Mouse (Mus musculus) lung, embryonic 16.5 days (tissue): Measurements from ENCODE around the gene Agbl5. TPM values are rescaled to one million over a fixed set of nuclear protein-coding genes. Genes with fewer than 3 reads are reported as not detected.

Experiments used
- ATAC-seq: fragments of 200-750 bp; cut with Nextera tagmentation; 2 replicates; pipeline ENCODE4 v1.8.0; 2017; ENCODE audit warnings: low read depth, mild to moderate bottlenecking, moderate library complexity
- H3K27ac ChIP-seq: fragments of 300-500 bp; sonication (generic); 2 replicates; pipeline ENCODE4 v1.5.1; 2014; ENCODE audit warnings: mild to moderate bottlenecking, control low read depth, low read length
- H3K27me3 ChIP-seq: fragments of 300-500 bp; sonication (generic); 2 replicates; pipeline ENCODE4 v1.6.1; 2014; ENCODE audit warnings: low read depth, low read length, mixed read lengths; ENCODE audit not compliant: control insufficient read depth, insufficient read depth
- H3K36me3 ChIP-seq: fragments of 300-500 bp; sonication (generic); 2 replicates; pipeline ENCODE4 v1.6.1; 2014; ENCODE audit warnings: low read length; ENCODE audit not compliant: control insufficient read depth, insufficient read depth
- H3K4me1 ChIP-seq: fragments of 300-500 bp; sonication (generic); replicated peaks from 2 replicates; pipeline ENCODE4 v1.6.1; 2014; ENCODE audit warnings: low read length, mixed read lengths; ENCODE audit not compliant: control insufficient read depth, insufficient read depth
- H3K4me2 ChIP-seq: fragments of 300-500 bp; sonication (generic); 2 replicates; pipeline ENCODE4 v1.6.1; 2014; ENCODE audit warnings: low read depth, low read length, control low read depth
- H3K4me3 ChIP-seq: fragments of 300-500 bp; sonication (generic); 2 replicates; pipeline ENCODE4 v1.5.1; 2014; ENCODE audit warnings: mild to moderate bottlenecking, low read length, control low read depth
- H3K9ac ChIP-seq: fragments of 300-500 bp; sonication (generic); 2 replicates; pipeline ENCODE4 v1.6.1; 2014; ENCODE audit warnings: low read length, control low read depth
- H3K9me3 ChIP-seq: fragments of 300-500 bp; sonication (generic); 2 replicates; pipeline ENCODE4 v1.6.1; 2016; ENCODE audit warnings: low read length; ENCODE audit not compliant: control insufficient read depth
- WGBS: fragments of 180-500 bp; shearing (Covaris S2); extraction: QIAGEN DNeasy Blood & Tissue Kit; methylation state at CpG from one replicate; pipeline ENCODE4 v1.1.7; 2014; 5-methylcytosine and 5-hydroxymethylcytosine counted together
- polyA plus RNA-seq: library from polyadenylated mRNA; unstranded; fragments of >200 nt; fragmentation: Nextera tagmentation; extraction: Ambion mirVana; gene quantifications from 2 replicates; pipeline ENCODE4 v1.2.1, GENCODE M21; 2015

Agbl5 gene
- polyA plus RNA-seq, 1 experiment from 2014 or later, result 21.2 TPM

DNA sequence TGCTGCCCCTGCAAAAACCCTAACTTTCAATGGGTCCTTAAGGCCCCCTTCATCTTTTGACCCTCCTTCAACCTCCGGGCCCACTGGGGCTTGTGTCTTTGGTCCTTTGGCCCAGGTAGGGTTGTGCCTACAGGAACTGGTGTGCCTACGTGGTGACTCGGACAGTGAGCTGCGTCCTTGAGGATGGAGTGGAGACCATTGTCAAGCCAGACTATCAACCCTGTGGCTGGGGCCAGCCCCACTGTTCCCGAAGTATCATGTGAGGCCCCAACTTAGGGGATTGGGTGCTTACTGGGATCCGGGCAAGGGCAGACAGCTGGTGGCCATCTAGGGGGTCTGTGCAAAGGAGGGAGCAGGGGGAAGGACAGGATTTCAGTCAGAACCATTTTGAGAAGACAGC, 26.4 kb downstream of the Agbl5 start:
- no peaks in the 10 kb centered on the region for H3K27me3 ChIP-seq
- peaks cover 10% of the 10 kb centered on the region for H3K36me3 ChIP-seq
- H3K9me3 ChIP-seq, result no peaks in the 10 kb centered on the region
- WGBS, result 40% methylated on average over 6 of the region's 6 CpGs
- peak overlapping the region; percentile 81 for H3K9ac ChIP-seq
- peak overlapping the region; percentile 98 for H3K27ac ChIP-seq
- H3K4me2 ChIP-seq, result peak overlapping the region; percentile 84
- ATAC-seq, result no peak
- peak overlapping the region; percentile 67 for H3K4me3 ChIP-seq
- H3K4me1 ChIP-seq, result peaks cover 28% of the 10 kb centered on the region

DNA sequence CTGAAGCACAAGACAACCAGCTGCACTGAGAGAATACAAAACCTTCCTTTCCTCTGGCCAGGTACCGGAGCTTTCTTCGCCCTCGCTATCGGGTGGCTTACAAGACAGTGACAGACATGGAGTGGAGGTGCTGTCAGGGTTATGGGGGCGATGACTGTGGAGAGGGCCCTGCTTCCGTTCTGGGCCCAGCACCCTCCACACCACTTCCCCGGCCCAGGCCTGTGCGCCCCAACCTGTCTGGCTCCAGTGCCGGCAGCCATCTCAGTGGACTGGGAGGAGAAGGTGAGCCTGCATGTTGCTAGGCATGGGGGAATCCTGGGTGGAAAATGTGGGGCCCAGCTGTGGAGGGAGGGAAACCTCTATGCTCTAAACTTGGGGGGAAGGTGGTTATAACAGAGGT, 27.0 kb downstream of the Agbl5 start:
- whole genome bisulfite sequencing, result 35% methylated on average over 9 of the region's 9 CpGs
- H3K9ac ChIP-seq, result peak overlapping the region; percentile 81
- no peaks in the 10 kb centered on the region for H3K9me3 ChIP-seq
- peak overlapping the region; percentile 98 for H3K27ac ChIP-seq
- no peak for ATAC-seq
- peaks cover 32% of the 10 kb centered on the region for H3K4me1 ChIP-seq
- no peaks in the 10 kb centered on the region for H3K27me3 ChIP-seq
- peak overlapping the region; percentile 67 for H3K4me3 ChIP-seq
- H3K4me2 ChIP-seq, result peak overlapping the region; percentile 84
- peaks cover 10% of the 10 kb centered on the region for H3K36me3 ChIP-seq

DNA sequence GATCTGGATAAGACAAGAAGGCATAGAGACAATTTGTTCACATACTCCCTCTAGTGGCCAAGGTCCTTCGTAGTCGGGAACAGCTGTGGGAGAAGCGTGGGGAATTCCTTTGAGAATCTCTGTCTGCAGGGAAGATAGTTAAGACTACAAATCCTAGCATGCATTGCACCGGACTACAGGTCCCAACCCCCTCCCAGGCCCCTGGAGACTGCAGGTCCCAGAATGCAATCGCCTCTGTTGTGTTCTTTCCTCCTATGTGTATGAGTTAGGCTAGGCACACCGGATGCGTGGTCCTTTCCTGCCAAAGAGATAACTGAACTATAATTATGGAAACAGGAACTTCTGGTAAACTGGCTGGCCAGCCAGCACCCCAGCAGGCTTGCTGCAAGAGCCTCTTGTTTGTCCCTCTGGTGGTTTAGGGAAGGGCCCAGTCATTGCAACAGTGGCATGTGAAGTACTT, 27.5 kb downstream of the Agbl5 start:
- Histone ChIP-seq H3K27ac (peak overlapping the region; percentile 98), H3K27me3 (no peaks in the 10 kb centered on the region), H3K4me3 (peak overlapping the region; percentile 67), H3K9me3 (no peaks in the 10 kb centered on the region), H3K36me3 (peaks cover 10% of the 10 kb centered on the region), H3K4me2 (peak overlapping the region; percentile 84), H3K9ac (no peak overlapping the region), H3K4me1 (peaks cover 37% of the 10 kb centered on the region)
- ATAC-seq, result peak; percentile 68
- WGBS, result 5% methylated on average over 7 of the region's 7 CpGs

DNA sequence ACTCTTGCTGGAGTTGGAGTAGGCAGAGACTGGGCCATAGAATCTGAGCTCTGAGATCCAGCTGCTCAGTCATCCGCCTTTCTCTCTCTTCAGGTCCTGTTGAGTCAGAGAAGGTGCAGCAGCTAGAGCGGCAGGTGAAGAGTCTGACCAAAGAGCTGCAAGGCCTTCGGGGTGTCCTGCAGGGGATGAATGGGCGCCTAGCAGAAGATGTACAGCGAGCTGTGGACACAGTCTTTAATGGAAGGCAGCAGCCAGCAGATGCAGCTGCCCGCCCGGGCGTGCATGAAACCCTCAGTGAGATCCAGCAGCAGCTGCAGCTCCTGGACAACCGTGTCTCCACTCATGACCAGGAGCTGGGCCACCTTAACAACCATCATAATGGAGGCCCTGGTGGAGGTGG, 28.3 kb downstream of the Agbl5 start:
- H3K4me1 ChIP-seq, result peaks cover 33% of the 10 kb centered on the region
- peaks cover 10% of the 10 kb centered on the region for H3K36me3 ChIP-seq
- H3K4me3 ChIP-seq, result no peak overlapping the region
- H3K9ac ChIP-seq, result no peak overlapping the region
- H3K9me3 ChIP-seq, result no peaks in the 10 kb centered on the region
- no peak overlapping the region for H3K4me2 ChIP-seq
- ATAC-seq, result no peak
- WGBS, result 93% methylated on average over 9 of the region's 9 CpGs
- H3K27ac ChIP-seq, result peak overlapping the region; percentile 68
- no peaks in the 10 kb centered on the region for H3K27me3 ChIP-seq

DNA sequence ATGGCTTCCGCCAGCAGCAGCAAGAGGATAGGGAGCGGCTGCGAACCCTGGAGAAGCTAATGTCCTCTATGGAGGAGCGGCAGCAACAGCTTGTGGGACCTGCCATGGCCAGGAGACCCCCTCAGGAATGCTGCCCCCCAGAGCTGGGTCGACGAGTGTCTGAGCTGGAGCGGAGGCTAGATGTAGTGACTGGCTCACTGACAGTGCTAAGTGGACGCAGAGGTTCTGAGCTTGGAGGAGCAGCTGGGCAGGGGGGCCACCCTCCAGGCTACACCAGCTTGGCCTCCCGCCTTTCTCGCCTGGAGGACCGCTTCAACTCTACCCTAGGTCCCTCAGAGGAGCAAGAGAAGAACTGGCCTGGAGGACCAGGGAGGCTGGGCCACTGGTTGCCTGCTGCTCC, 28.9 kb downstream of the Agbl5 start:
- no peak overlapping the region for H3K4me3 ChIP-seq
- peaks cover 33% of the 10 kb centered on the region for H3K4me1 ChIP-seq
- no peaks in the 10 kb centered on the region for H3K9me3 ChIP-seq
- H3K27ac ChIP-seq, result no peak overlapping the region
- 82% methylated on average over 11 of the region's 11 CpGs for WGBS
- no peak overlapping the region for H3K9ac ChIP-seq
- H3K27me3 ChIP-seq, result no peaks in the 10 kb centered on the region
- ATAC-seq, result no peak
- H3K4me2 ChIP-seq, result no peak overlapping the region
- H3K36me3 ChIP-seq, result peaks cover 10% of the 10 kb centered on the region

DNA sequence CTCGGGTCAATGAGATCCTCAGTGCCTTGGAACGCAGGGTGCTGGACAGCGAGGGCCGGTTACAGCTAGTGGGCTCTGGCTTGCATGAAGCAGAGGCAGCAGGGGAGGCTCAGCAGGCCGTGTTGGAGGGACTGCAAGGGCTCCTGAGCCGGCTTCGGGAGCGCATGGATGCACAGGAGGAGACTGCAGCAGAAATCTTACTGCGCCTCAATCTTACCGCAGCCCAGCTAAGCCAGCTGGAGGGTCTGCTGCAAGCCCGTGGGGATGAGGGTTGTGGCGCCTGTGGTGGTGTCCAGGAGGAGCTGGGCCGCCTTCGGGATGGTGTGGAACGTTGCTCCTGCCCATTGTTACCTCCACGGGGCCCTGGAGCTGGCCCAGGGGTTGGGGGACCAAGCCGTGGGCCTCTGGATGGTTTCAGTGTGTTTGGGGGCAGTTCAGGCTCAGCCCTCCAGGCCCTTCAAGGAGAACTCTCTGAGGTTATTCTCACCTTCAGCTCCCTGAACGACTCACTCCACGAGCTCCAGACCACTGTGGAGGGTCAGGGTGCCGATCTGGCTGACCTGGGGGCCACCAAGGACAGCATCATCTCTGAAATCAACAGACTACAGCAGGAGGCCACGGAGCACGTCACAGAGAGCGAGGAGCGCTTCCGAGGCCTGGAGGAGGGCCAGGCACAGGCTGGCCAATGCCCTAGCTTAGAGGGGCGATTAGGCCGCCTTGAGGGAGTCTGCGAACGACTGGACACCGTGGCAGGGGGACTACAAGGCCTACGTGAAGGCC, 29.6 kb downstream of the Agbl5 start:
- H3K27me3 ChIP-seq, result no peaks in the 10 kb centered on the region
- H3K36me3 ChIP-seq, result peaks cover 10% of the 10 kb centered on the region
- H3K9ac ChIP-seq, result no peak overlapping the region
- H3K4me3 ChIP-seq, result no peak overlapping the region
- 86% methylated on average over 31 of the region's 31 CpGs for WGBS
- peaks cover 30% of the 10 kb centered on the region for H3K4me1 ChIP-seq
- no peak overlapping the region for H3K27ac ChIP-seq
- ATAC-seq, result no peak
- no peak overlapping the region for H3K4me2 ChIP-seq
- H3K9me3 ChIP-seq, result no peaks in the 10 kb centered on the region

DNA sequence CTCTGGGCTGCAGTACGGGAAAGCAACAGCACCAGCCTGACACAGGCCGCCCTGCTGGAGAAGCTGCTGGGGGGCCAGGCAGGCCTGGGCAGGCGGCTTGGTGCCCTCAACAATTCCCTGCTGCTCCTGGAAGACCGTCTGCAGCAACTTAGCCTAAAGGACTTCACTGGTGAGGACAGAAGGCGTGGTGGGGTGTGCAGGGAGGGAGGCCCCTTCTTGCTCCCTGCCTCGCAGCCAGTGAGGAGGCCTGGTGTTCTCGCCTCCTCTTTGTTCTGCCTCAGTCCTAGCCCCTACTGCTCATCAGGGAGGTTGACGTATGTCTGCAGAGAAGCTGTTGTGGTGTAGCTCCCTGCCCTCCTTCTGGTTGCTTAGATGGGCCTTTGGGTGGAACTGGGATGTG, 30.2 kb downstream of the Agbl5 start:
- H3K9me3 ChIP-seq, result no peaks in the 10 kb centered on the region
- WGBS, result 80% methylated on average over 8 of the region's 8 CpGs
- no peaks in the 10 kb centered on the region; the same call in 1 of the 2 replicates for H3K27me3 ChIP-seq
- no peak overlapping the region for H3K4me2 ChIP-seq
- no peak overlapping the region for H3K27ac ChIP-seq
- peaks cover 10% of the 10 kb centered on the region for H3K36me3 ChIP-seq
- no peak for ATAC-seq
- peaks cover 29% of the 10 kb centered on the region for H3K4me1 ChIP-seq
- no peak overlapping the region for H3K9ac ChIP-seq
- no peak overlapping the region for H3K4me3 ChIP-seq

DNA sequence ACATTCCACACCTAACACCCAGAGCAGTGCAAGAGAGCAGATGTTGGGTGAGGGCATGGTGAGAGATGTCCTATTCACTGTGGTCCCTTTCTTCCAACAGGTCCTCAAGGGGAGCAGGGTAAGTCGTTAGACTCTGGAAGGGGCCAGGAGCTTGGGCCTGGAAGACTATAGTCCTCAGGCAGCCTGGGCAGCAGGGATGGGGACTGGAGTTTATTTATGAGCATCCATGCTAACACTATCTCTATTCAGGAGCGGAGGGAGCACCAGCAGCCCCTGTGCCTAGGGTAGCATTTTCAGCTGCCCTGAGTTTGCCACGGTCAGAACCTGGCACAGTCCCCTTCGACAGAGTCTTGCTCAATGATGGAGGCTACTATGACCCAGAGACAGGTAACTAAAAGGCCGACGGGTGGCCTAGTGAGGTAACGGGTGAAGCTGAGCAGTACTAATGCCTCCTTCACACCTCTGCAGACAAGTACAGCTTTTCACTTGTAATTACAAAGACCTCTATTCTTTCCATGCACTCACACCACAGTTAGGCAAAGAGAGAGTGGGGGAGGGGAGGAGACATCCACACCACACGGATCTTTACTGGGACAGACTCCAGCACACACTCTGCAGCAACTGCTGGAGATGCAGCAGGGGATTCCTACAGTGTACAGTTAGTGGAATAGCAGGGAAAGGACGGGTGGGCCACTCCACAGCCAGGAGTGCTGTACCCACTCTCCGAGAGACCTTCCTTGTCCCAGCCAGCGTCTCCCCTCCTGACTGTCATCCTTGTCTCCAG, 31.5 kb downstream of the Agbl5 start:
- Histone ChIP-seq H3K9me3 (no peaks in the 10 kb centered on the region), H3K27ac (no peak overlapping the region), H3K9ac (no peak overlapping the region), H3K4me2 (peak overlapping the region; percentile 65), H3K36me3 (peaks cover 10% of the 10 kb centered on the region), H3K4me1 (peaks cover 29% of the 10 kb centered on the region), H3K27me3 (no peaks in the 10 kb centered on the region; the same call in 1 of the 2 replicates), H3K4me3 (no peak overlapping the region)
- 55% methylated on average over 11 of the region's 11 CpGs for WGBS
- no peak for ATAC-seq

DNA sequence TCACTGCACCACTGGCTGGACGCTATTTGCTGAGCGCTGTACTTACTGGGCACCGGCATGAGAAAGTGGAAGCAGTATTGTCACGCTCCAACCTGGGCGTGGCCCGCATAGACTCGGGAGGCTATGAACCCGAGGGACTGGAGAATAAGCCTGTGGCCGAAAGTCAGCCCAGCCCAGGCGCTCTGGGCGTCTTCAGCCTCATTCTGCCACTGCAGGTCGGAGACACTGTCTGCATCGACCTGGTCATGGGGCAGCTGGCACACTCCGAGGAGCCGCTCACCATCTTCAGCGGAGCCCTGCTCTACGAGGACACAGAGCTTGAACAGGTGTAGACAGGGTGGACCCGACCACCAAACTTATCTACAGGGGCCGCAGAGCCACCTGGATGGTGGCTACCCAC, 32.1 kb downstream of the Agbl5 start:
- WGBS, result 55% methylated on average over 19 of the region's 19 CpGs
- no peak overlapping the region for H3K9ac ChIP-seq
- H3K36me3 ChIP-seq, result peaks cover 10% of the 10 kb centered on the region
- H3K27ac ChIP-seq, result no peak overlapping the region
- peaks cover 26% of the 10 kb centered on the region for H3K4me1 ChIP-seq
- H3K4me2 ChIP-seq, result peak overlapping the region; percentile 65
- no peaks in the 10 kb centered on the region for H3K9me3 ChIP-seq
- H3K27me3 ChIP-seq, result no peaks in the 10 kb centered on the region; the same call in 1 of the 2 replicates
- no peak for ATAC-seq
- peak overlapping the region; percentile 56 for H3K4me3 ChIP-seq
